Mouse (Mus musculus) lung, postnatal 0 days (tissue): ENCODE data around the gene Ptgir.

Experiments
- CTCF ChIP-seq: IDR thresholded peaks from 2 replicates; pipeline ENCODE4 v1.5.1; 2016; ENCODE audit warnings: antibody characterized with exemption, mild to moderate bottlenecking
- EP300 ChIP-seq: IDR thresholded peaks from 2 replicates; pipeline ENCODE4 v1.6.1; 2016; ENCODE audit warnings: antibody characterized with exemption, mild to moderate bottlenecking, control low read depth

DNA sequence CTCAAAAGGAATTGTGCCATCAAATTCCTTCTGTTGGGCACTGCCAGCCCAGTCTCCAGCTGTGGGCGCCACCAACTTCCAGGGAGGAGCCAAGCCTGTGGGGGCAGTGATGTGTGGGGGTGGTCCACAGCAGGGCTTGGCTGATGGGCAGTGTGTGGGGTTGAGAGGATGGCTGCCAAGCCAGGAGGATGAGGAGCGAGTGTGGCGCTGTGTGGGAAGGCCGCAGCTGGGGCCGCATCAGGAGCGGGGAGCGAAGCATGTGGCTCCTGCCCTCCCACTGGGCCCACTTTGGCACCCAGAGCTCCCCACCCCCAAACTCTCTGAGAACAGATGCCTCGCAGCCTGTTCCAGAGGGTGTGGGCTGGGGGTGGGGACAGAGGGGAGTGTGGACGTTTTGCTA lies 11.7 kb downstream of the Ptgir start:
- TF ChIP-seq CTCF (no peak), EP300 (no peak)
